Mouse (Mus musculus): Measurements from ENCODE around the gene Fgf12.

The Fgf12 gene

GRCm38 (mm10) chr16:28614412-28614811 is 138.5 kb downstream of the Fgf12 start:
- DNase-seq (ENCODE audit: low spot score): no peak

- no peak for DNase-seq (ENCODE audit: low spot score)
Measured at GRCm38 (mm10) chr16:28610940-28611339, 141.9 kb downstream of the Fgf12 start.

DNA sequence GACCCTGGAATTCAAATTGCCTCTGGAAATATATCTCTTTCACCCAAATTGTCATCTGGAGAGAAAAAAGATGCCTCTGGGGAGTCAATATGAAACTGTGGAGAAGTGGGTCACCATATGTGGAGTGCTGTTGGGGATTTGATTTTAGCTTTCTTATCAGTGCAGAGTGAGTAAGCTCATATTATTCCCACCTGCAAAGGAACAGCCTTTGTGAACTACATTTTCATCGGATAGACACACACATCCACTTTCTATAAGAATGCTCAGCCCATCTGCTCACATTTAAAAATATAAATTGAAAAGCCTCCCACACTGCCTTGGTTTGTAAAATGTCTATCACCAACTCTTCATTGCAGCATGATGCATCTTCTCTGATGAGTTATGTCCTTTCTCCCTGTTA is 149.7 kb downstream of the Fgf12 start:
- no peak for DNase-seq (ENCODE audit: low spot score)

GRCm38 (mm10) chr16:28601723-28602122 is 151.1 kb downstream of the Fgf12 start:
- DNase-seq (ENCODE audit: low spot score): no peak

DNA sequence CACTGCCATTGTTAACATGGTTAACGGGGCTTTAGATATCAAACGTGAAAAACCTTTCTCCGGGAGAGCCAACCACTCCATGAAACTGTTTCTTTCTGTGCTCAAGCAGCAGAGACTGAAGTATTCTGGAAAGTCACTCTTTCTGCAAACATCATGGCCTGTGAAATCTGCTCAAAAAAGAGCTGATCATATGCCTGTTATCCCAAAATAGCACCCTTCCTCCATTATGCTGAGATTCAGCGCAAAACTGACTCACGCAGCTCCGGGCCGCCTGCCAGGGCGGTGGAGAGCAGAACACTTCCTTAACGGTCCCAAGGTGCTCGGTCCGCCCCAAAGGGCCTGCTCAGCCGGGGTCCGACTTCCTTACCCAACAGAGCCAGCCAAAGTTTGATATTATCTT is 156.8 kb downstream of the Fgf12 start:
- DNase-seq (ENCODE audit: low spot score): no peak

GRCm38 (mm10) chr16:28593075-28593915 is 159.6 kb downstream of the Fgf12 start:
- peak; percentile 67 for DNase-seq (ENCODE audit: low spot score)

DNA sequence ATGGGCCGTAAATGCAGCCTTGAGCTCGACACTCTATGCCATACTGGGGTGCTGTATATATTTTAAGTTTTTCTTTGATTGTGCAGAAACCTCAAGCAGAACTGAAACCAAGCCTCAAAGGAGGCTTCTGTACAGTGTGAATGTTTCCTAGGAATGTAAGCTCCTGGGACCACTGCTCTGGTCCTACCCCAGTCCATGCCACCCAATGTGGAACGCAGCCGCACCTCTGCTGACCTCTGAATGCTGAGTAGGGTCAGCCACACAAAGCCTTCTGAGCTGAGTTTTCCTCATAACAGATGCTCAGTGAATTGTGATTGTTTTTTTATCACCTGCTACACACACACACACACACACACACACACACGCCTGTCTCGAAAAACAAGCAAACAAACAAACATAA is 160.4 kb downstream of the Fgf12 start:
- no peak for DNase-seq (ENCODE audit: low spot score)

DNA sequence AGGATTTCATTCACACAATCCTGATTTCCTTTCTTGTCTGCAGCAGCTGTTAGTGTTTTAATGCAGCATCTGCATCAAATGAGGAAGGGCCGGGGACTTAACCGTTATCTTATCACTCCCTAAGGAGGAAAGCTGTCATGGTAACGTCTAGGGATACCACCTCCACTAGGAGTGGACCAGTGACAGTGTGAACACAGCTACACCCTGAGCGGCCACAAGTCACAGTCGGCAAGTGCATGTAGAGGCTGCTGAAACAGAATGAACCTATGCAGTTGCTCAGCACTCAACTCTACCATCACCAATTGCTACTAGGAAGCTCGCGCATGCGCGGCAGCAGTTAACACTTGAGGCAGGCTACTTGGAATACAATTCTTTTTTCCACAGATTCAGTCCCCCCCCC is 161.3 kb downstream of the Fgf12 start:
- DNase-seq (ENCODE audit: low spot score): no peak

DNA sequence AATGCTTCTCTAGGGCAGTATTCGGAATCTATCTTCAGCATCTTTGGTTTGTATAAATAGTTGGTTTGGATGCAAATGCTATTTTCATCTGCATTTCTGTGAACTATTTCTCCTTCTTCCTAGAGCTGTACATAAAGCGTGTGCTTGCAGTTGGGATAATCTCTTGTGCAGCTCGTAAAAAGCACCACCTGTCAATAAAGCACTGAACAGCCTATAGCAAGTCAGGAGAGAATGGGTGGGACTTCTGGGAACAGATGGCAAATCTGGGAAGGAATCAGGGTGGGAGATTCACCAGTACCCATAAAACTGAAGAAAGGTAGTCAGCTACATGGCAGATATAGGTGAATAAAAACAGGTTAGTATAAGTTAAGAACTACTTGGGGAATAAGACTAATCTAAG is 180.7 kb downstream of the Fgf12 start:
- DNase-seq (ENCODE audit: low spot score): no peak

- DNase-seq (ENCODE audit: low spot score): no peak
Measured at GRCm38 (mm10) chr16:28564716-28565217, 188.1 kb downstream of the Fgf12 start.

DNA sequence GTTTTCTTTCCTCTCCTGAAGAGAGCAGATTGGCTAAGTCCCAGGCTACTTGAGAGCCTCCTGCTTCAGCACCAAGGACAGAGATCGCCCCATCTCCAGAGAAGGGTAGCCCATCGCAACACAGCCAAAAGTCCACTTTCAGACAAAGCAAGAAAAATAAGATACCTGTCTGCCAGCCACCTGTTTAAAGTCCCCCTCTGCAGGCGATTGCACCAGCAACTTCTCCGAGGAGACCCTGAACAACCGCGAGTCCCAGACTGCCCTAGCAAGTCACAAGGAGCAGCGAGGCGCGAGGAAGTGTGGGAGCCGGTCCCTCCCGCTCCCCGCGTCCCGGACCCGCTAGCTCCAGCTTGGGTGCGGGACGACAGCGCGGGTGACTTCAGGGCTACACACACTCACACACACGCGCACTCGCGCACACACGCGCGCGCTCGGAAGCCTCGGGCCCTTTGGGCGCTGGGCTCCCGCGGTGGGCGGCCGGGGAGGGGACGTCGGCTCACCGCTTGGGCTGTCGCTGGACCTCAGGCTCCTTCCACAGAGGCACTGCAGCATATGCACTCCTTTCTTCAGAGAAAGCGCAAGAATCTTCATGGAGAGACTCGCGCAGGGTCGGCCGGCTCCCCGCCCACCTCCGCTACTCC is 188.7 kb downstream of the Fgf12 start:
- DNase-seq (ENCODE audit: low spot score): peak; percentile 31

GRCm38 (mm10) chr16:28562847-28563246 is 190.0 kb downstream of the Fgf12 start:
- no peak for DNase-seq (ENCODE audit: low spot score)

GRCm38 (mm10) chr16:28555219-28555618 is 197.6 kb downstream of the Fgf12 start:
- no peak for DNase-seq (ENCODE audit: low spot score)

GRCm38 (mm10) chr16:28539423-28539822 is 213.4 kb downstream of the Fgf12 start:
- no peak for DNase-seq (ENCODE audit: low spot score)

DNA sequence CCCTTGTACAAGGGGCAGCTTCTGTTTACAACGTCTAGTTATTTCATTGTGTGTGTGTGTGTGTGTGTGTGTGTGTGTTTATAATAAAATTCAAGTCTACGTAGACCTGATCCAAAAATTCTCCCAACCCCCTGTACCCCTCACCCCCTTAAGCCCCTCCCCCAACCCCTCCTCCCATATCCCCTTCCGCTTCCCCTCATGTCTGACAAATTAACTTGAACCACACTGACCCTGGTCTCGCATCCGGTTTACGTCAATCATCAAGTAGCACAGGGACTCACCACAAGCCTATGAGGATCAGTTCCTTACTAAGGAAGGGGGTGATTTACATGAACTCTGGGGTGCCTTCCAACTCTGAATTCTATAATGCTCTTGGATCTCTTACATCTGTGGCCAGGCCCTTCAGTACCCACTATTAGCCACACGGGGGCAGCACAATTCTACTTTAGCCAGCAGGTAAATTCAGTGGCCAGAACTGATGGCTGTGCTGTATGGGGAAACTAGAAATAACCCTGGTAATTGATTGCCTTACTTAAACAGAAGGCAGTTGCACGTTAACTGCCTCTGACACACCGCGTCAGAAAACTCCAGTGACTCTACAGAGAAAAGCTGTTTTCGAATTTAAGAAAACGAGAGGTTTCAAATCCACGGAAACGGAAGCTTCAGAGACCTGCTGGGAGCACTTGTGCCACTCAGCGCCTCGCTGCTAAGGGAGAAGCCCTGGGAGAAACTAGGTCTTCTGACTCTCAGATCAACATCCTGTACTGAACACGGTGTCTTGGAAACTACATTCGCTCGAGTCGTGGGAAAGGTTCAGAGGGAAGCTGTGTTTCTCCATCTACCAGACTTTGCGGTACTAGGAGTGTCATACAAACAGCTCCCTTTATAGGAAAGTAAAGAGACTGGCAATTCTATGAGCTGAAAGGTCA is 235.0 kb downstream of the Fgf12 start:
- peak; percentile 58 for DNase-seq (ENCODE audit: low spot score)

GRCm38 (mm10) chr16:28512446-28512845 is 240.4 kb downstream of the Fgf12 start:
- DNase-seq (ENCODE audit: low spot score): no peak

GRCm38 (mm10) chr16:28511413-28511812 is 241.5 kb downstream of the Fgf12 start:
- no peak for DNase-seq (ENCODE audit: low spot score)

- DNase-seq (ENCODE audit: low spot score): no peak
Measured at GRCm38 (mm10) chr16:28497971-28498607, 254.8 kb downstream of the Fgf12 start.

DNA sequence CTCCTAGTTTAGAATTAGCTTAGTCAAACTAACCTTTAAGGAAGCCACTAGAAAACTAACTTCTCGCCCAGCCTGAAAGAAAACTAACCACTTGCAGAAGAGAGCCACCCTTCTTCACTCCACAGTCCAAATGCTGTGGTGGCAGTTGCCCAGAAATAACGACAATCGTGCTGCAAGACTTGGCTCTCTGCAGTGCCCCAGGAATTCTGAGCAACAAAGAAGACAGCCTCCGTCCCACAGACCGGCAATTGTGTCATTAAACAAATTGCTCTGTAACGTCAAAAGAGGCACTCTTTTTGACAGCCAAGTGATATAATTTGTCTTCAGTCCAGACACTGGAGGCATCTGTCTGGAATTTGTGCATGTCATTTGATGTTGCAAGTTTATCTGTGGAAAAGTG is 261.2 kb downstream of the Fgf12 start:
- no peak for DNase-seq (ENCODE audit: low spot score)

GRCm38 (mm10) chr16:28490515-28490914 is 262.4 kb downstream of the Fgf12 start:
- peak; percentile 54 for DNase-seq (ENCODE audit: low spot score)

DNA sequence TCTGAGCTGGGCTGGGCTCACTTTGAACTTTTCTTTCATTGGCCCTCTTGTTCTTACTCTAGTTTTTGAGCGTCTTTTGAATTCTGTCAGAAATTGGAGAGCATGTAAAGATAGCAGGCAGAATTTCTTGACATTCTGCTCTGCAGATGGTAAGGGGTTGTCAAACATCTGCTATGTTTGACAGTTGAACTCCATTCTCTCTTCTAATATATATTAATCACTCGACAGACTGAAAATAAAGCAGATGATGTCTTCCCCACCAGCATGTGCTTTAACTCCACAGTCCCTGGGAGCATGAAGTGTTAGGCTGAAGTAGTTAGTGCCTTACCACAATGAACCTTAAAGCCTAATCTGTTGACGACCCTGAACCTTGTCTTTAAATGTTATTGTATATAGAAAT is 267.9 kb downstream of the Fgf12 start:
- DNase-seq (ENCODE audit: low spot score): no peak

- no peak for DNase-seq (ENCODE audit: low spot score)
Measured at GRCm38 (mm10) chr16:28479022-28479421, 273.8 kb downstream of the Fgf12 start.
